Mouse (Mus musculus) lung, adult 18-20 months (tissue): ENCODE results near the gene Stac3.

Source experiments
- DNase-seq, 2 experiments: peaks; one replicate each; pipeline ENCODE4 v3.0.0; 2022; ENCODE audit warnings: mixed read lengths in 2 of 2

The Stac3 gene

DNA sequence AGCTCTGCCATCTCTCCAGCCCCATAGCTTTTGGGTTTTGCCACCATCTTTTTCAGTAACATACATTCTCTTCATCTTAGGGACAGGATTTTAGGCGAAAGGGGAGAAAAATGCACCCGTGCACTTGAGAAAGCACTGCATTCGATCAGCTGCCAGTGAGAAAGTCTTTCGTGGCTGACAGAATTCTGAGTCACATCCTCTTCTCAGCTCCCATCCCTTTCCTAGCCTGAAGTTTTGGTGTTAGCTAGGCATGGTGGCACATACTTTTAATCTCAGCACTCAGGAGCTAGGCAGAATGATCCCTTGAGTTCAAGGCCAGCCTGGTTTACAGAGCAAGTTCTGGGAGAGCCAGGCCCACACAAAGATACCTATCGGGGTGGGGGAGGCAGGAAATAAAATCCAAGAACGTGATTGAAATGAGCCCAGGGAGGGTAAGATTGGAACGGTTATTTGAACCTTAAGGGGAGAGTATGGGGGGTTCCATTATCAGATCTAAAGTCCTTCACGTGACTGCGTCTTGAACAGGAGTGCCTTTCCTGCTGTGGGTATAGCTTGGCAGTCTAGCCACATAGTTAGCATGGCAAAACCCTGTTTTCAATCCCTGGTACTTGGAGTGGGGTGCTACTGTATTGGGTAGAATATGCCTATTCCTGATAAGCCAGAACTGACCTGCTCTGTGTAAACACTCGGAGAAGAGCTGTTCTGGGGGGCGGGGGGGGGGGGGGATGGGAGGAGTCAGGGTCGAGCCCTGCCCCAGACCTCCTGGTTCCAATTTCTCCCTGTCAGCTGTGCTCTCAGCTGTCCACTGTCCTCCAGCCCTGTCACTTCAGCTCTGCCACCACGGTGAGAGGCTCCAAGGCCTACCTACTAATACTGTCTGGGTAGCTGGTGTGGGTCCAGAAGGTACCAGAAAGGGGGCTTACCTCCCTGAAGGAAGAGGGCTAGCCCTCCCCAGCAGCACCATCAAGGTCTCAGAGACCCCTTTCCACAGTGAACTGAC lies at the start of gene Stac3:
Gene Stac3, plus strand, starts transcription at position 793 of the 1,000 bp plus-strand sequence.
- no peak for DNase-seq

DNA sequence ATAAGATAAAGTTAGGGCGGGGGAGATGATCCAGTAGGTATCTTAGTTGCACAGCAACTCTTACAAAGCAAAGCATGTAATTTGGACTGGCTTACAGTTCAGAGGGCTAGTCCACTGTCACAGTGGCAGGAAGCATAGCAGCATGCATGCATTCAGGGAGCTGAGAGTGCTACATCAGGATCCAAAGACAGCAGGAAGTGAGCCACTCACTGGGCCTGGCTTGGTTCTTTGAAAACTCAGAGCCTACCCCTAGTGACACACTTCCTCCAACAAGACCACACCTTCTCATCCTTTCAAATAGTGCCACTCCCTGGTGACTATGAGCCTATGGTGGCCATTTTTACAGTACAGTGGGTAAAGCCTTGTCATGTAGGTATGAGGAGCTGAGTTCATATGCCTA lies 47.8 kb upstream of the Stac3 start:
- no peak for DNase-seq

GRCm38 (mm10) chr10:127462411-127463096 lies 38.9 kb upstream of the Stac3 start:
- DNase-seq = no peak

GRCm38 (mm10) chr10:127471281-127471988 lies 30.1 kb upstream of the Stac3 start:
- no peak for DNase-seq

GRCm38 (mm10) chr10:127472722-127473121 lies 28.8 kb upstream of the Stac3 start:
- DNase-seq = no peak

DNA sequence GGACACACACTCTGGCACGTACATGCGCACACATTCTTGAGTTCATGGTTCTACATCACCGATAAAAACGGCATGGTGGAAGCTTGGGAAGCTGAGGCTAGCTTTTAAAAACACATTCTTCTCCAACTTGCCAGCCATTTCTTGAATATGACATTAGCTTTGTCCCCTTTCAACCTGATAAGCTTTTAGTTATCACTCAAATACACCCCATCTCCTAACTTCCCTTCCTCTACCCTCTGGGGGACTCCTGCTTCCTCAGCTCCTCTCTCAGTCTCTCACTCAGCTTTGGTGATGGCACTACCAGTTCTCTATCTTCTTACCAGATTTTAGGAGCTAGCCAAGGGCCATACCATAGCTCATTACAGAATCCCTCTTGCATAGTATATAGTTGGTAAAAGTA lies 26.3 kb upstream of the Stac3 start:
- DNase-seq = no peak

- no peak for DNase-seq
These were observed 24.9 kb upstream of the Stac3 start for GRCm38 (mm10) chr10:127476541-127476940.

- no peak for DNase-seq
These were observed 24.2 kb upstream of the Stac3 start for GRCm38 (mm10) chr10:127477301-127477700.

GRCm38 (mm10) chr10:127479131-127479530 lies 22.4 kb upstream of the Stac3 start:
- DNase-seq = no peak

DNA sequence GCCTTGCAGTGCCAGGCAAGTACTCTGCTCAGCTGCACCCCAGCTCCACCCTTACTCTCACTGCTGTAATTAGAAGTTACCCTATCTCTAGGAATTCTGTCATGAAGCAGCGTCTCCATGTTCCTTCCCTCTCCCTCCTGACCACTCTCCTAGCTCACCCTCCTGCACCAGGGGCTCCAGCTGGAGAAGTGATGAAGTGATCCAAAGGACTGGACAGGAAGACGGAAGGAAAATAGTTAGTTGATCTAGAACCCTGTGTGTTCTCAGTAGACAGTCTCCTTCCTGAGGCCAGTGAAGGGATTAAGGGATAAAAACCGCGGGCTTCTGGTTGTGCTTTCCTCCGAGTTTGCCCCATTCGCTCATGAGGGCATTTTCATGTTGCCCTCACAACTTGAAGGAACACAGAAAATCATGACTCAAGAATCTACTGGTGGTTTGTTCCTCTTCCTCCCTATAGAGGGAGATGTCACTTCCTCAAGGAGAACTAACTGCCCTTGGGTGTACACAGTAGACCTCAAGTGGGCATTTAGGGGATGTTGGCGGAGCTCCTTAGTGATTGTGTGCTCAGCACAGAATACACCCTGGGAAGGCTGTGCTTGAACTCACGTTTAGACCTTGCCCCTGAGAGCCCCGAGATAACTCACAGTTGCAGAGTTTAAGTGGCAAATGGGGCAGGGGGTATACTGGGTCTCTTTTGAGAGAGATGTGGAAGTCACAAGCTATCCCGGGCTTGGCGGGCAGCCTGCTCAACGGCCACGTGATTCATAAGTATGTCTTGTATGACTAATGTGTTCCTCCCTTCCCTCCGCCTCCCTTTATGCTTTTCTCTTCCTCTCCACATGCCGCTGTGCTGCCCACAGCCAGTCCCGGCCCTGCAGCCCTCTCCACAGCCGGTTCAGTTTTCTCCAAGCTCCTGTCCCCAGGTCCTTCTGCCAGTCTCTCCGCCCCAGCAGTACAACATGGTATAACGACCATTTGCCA lies 20.4 kb upstream of the Stac3 start:
- DNase-seq = peak; percentile 38 to 59

DNA sequence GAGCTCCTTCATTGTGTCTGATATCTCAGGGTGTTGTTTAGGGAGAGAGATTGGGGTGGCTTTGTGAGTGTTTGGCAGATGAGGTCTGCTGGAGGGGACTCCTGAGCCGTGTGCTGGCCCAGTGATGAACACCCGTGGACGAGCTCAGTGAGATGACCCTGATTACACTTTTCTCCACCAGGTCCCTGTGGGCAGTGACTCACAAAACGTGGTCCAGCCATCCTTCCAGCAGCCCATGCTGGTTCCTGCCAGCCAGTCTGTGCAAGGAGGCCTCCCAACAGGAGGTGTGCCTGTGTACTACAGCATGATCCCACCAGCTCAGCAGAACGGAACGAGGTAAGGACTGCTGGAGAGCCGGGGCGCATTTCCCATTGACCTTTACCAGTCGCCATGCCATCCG lies 16.3 kb upstream of the Stac3 start:
- DNase-seq = no peak

GRCm38 (mm10) chr10:127488856-127489255 lies 12.6 kb upstream of the Stac3 start:
- DNase-seq = no peak

GRCm38 (mm10) chr10:127490160-127491127 lies 11.0 kb upstream of the Stac3 start:
- no peak for DNase-seq

GRCm38 (mm10) chr10:127491128-127491512 lies 10.4 kb upstream of the Stac3 start:
- no peak for DNase-seq

DNA sequence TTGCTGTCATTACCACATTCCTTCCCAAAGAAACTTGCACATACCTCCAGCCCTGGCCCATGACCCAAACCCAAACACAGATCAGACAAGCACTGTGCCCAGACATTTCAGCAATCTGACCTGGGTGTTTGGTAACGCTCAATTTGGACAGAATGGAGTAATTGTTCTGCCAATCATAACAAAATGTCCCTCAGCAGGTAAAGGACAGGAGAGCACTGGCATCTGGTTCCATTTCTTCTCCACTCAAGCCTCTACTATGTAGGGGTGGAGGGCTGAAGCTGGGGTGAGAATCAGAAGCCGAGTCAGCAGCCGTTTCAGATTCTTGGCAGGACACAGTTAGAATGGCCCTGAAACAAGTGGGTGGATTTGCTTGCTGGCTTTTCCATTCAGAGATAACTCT lies 9.4 kb upstream of the Stac3 start:
- no peak for DNase-seq

GRCm38 (mm10) chr10:127496156-127496555 lies 5.3 kb upstream of the Stac3 start:
- DNase-seq = no peak

DNA sequence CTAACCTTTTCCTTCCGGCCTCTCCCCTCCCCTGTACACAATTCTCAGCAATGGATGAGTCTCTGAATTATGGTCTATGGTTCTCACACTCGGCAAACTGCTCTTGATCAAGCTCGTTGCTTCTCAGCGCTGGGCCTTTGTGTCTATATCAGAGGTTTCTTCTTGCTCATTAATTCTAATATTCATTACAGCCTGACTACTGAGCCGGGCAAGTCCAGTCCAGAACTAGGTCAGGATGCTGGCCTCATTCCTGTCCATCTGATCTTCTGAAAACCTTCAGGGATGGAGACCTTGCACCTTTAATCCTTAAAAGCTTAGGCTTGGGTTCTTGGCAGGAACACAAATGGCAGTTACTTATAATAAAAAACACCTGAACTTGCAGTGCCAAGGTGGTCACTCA lies 2.0 kb upstream of the Stac3 start:
- no peak for DNase-seq

GRCm38 (mm10) chr10:127500042-127500441 lies 1.4 kb upstream of the Stac3 start:
- no peak for DNase-seq

- DNase-seq = peak; percentile 73 to 78
These were observed 6.8 kb downstream of the Stac3 start for GRCm38 (mm10) chr10:127508239-127508638.

DNA sequence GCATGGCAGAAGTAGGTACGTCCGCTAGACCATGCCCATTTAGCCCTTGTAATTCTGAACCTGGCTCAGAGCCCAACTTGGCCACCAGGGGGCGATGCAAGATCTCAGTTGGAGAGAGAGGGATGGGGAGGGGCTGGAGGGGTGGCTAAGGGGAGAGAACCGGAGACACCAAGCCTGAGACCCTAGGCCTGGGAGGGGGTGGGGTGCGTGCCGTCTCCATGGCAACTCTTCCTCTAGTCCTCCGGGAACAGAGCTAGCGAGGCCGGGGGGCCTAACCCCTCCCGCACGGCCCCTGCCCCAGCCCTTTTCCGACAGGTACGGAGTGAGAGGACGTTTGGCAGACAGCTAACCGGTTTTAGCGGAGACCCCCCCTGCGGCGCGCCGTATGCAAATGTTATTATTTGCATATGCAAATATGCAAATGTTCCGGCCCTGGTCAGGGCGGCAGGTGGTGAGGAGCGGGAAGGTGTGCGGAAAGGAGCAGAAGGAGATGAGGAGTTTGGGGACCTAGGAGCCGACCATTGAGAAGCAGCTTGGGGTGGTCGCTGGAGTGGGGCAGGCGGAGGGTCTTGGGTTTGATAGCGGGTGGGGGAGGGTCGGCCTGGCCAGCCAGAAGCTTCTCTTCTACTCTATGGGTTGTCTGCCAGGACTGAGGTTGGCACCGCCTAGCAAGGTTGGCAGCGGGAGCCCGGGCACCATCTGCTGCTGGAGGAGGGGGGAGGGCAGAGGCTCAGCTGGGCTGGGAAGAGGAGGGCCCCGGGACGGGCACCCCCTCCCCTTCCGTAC lies 7.8 kb downstream of the Stac3 start:
- peak; percentile 76 to 81 for DNase-seq
